Mouse (Mus musculus) ZHBTc4 (cell line): ENCODE results near the gene Klrk1.
A peak's percentile ranks its signal among the peaks of the same experiment; 100 is the strongest.
"Not testable (repeated sequence)": the region's sequence is repeated elsewhere in the genome, so short reads cannot be mapped to it uniquely, and the experiment has no call there.

ENCODE experiments used
- DNase-seq: peaks from one replicate; pipeline ENCODE4 v3.0.0-alpha.2; 2011; ENCODE audit warnings: low read depth, low spot score

Gene Klrk1

DNA sequence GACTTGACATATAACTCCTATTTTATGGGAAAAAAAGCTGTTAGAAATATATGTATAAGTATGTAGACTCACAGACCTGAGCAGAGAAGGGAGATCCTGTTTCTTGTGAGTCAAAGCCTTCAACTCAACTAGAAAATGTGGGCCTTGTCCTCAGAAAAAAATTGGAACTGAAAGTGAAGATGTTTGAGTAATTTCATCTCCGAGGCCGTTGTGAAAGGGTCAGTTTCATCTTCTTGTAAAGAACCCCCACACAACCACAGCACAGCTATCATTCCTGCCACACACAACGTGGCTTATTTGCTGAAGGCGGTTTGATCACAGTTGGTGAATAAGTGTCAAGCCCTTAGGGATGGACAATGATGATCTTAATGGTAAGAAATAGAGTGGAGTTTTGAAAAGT lies at the start of gene Klrk1:
Klrk1 (minus strand) TSS at position 130 of the 400 bp plus-strand sequence.
- DNase-seq: no peak

DNA sequence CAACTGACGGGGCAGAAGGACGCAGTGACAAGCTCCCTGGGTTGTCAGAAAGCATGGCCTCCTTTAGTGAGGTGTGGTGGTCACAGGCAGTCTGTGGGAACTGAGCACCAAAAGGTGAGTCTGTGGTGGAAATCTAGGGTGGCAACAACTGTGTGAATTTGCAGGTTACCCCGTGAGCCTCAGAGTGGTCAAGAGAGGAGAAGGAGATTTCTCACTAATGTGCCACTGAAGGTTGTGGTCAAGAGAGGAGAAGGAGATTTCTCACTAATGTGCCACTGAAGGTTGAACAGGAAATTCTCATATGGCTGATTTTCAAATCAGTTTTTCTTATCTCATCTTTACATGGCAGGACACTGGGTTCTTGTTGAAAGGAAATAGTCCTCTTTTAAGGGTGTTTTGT lies 37.6 kb upstream of the Klrk1 start:
- not testable (repeated sequence) for DNase-seq

DNA sequence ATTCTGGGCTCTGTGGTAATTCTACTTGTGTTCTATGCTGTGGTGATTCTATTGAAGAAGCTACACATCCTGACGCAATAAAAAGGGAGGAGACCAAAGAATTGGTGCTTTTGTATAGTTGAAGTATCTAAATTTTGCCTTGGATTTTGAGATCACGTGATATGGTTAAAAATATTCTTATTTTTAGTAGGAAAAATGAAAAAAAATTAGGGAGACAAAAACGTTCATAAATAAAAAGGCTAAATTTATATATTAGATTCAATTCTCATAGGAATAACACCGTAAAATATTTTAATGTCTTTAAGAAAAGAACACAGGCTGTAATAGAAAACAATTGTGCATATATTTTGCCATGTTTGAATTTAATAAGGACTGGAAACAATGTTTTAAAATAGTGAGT lies 36.9 kb upstream of the Klrk1 start, which contains the start of gene Klrc2:
Klrc2 (minus strand) TSS at position 101 of the 400 bp plus-strand sequence.
- DNase-seq: not testable (repeated sequence)

DNA sequence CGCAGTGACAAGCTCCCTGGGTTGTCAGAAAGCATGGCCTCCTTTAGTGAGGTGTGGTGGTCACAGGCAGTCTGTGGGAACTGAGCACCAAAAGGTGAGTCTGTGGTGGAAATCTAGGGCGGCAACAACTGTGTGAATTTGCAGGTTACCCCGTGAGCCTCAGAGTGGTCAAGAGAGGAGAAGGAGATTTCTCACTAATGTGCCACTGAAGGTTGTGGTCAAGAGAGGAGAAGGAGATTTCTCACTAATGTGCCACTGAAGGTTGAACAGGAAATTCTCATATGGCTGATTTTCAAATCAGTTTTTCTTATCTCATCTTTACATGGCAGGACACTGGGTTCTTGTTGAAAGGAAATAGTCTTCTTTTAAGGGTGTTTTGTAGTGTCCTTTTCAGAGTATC lies 20.4 kb upstream of the Klrk1 start:
- not testable (repeated sequence) for DNase-seq

DNA sequence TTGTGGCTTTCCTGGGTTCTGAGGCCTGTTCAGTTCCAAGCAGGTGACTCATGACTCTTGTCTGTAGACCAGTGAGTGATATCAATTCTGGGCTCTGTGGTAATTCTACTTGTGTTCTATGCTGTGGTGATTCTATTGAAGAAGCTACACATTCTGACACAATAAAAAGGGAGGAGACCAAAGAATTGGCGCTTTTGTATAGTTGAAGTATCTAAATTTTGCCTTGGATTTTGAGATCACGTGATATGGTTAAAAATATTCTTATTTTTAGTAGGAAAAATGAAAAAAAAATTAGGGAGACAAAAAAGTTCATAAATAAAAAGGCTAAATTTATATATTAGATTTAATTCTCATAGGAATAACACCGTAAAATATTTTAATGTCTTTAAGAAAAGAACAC lies 19.6 kb upstream of the Klrk1 start, which contains the start of gene Klrc3:
Klrc3 (minus strand) TSS at position 101 of the 400 bp plus-strand sequence.
- not testable (repeated sequence) for DNase-seq

DNA sequence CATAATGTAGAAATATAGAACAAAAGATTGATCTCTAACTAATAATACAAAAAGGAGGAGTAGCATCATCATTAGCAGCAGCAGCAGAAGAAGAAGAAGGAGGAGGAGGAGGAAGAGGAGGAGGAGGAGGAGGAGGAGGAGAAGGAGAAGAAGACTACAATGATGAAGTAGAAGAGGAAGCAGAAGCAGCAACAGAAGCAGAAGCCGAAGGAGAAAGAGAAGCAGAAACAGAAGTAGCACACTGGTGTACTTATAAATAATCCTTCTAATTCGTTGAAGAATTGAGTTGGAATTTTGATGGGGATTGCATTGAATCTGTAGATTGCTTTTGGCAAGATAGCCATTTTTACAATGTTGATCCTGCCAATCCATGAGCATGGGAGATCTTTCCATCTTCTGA lies 7.4 kb upstream of the Klrk1 start:
- DNase-seq: not testable (repeated sequence)

DNA sequence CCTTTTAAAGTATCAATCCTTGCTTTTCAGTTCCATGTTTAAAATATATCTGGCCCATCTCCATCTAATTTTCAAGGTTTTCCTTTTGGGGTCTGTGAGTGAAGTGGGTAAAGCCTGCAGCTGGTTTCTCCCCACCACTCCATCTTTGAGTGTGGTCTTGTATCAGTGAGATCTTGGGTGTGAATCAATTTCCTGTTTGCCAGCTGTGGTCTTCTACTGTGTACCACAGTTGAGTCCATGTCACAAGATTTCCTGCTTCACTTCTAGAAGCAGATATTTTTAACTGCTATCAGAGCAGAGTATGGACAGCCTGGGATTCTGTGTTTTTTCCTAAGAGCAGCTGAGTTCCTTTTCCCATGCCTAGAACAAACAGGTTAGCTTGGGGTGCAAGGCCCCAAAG lies 15.3 kb downstream of the Klrk1 start:
- DNase-seq: no peak

DNA sequence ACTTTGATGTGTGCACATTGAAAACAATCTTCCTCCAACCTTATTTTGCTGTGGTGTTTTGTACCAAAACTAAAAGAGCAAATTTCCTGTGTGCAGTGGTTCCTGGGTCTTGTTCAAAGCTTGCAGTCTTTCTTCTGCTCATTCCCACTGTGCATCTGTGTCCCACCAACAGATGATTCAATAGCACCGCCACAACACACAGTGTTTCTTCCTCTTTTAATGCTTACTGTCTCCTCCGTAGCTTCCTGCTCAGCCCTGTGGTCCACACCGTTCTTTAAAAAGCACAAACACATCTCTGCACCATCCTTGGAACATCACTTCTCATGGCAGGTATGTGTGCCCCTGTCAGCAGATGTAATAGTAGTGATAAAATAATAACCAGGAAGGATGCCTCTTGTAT lies 32.2 kb downstream of the Klrk1 start, which contains the start of gene Klrd1:
Klrd1 (plus strand) TSS at position 275 of the 400 bp plus-strand sequence.
- DNase-seq: no peak

DNA sequence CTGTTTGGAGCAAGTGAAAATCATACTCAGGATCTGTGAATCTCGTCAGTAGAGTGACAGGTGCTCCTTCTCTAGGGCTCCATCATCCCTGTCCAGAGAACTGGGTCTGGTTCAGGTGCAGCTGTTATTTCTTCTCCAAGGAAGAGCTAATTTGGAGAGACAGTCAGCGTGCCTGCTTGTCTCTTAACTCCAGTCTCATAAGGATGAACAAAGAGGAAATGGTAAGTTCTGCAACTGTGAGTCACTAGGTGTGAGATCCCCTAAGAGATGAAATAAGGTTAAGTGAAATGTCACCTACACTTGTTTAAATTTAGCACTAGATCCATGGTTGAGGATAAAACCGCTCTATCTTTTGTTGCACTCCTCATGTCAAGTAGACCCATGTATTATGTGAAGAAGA lies 40.6 kb downstream of the Klrk1 start:
- DNase-seq: no peak

DNA sequence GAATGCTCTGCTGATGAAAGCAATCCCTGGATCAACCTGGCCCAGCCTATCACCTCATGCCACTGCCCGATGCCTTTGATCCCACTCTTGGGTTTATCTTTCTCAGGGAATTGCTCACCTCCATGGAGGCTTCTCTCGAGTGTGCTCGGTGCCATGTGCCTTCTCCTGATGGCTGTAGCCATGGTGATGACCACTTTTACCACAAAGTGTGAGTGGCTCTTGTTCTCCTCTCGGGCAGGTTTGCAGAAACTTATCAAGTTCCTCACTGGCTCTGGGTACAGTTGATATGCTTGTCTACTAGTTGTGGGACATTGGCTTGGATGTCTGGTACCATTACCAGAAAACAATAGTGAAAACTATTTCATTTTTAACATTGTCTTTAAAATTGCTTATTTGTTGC lies 41.8 kb downstream of the Klrk1 start:
- no peak for DNase-seq

DNA sequence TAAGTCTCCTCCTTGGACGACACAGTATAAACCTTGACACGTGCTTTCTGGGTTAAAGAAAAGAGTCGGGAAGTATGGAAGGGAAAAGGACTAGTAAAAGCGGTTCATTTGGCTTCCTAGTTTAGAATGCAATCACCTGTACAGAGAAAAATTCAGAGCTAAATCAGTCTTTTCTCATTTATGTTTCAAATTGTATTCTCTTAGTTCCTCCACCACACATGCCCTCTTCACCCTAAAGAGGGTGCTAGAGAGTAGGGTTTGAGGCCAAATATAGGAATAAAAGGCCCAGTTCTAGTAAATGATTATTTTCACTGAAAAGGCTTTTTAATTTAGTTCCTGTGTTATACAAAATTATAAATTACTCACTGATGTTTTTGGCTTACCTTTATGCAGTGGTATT lies 42.4 kb downstream of the Klrk1 start:
- DNase-seq: peak; percentile 8

DNA sequence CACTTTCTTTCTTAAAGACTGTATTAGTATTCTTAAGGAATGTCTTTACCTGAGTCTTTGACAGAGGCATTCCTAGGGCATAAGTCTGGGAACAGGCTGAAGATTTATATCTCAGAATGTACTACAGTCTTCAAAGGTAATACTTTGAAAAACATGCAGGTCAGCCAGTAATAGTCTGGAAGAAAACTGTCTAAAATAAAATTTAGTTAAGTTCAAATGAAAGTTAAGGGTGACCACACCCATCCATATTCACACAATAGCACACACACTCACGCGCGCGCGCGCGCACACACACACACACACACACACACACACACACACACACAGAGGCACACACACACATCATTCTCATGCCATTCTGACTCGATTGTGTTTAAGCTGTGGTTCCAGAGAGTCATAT lies 46.1 kb downstream of the Klrk1 start, which contains the start of gene Klre1:
Klre1 (plus strand) TSS at position 301 of the 400 bp plus-strand sequence.
- no peak for DNase-seq

DNA sequence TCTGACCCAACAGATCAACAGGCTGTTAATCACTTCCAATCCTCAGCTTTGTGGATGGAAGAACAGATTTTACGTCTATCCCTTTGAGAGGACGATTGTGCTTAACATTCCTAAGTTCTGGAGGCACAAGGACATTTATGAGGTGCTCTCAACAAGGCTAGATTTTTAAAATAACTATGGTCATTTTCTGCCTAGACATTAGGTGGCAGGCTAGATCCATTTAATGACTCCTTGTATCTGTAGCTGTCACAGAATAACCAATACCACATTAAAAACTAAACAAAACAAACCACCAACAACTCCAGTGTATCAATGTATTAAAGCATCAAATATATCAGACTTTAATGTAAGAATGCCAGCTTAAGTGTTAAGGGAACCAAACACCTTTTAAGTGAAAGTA lies 48.3 kb downstream of the Klrk1 start:
- peak; percentile 14 for DNase-seq

DNA sequence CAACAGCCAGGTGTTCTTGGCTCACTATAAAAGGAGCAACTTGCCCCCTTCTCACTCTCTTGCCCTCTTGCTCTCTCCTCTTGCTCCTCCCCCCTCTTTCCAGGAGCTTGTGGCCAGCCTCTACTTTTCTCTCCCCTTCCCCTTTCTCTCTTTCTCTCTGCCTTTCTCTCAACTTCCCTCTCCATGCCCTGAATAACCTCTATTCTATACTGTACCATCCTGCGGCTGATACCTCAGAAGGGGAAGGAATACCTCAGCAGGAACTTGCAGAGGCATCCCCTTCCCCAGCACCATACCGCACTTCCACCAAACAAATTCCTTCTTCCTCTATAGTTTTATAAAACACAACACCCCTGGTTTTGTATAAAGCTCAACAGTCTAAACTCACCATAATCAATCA lies 58.4 kb downstream of the Klrk1 start:
- no peak for DNase-seq
